Comparison of ENCODE assay signal across 12 mouse cellular contexts in the genomic region with DNA sequence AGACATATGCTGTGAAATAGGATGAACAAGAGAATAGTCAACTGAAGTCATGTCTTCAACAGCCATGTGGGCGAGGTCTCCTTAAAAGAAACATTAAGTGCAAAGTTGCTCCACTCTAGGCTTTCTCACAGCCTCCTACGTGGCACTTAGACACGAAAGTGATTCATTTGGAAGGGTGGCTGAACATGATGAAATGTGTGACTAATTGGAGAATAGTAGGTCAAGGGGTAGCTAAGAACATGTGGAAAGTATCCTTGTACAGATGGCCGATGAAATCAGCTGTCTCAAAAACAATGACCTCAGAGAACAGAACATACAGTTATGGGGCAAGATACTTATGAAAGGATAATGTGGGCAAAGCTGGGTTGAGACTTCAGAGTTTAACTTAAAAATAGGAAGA. TPM values are rescaled to one million over a fixed set of nuclear protein-coding genes. Genes with fewer than 3 reads are reported as not detected.
DNase-seq lines count a peak whose midpoint lies in the region; ATAC-seq and TF ChIP-seq lines count a peak whose summit lies in the region.
"Had no signal": no experiment of that assay in that cellular context is flagged by ENCODE, and none has a peak within 500 bp of the region (broad histone marks: within the 10 kb centered on the region; RNA-seq: fewer than 3 reads in every experiment).

No protein-coding gene starts in this region.

- intact Hi-C loops in heart, postnatal 10 days (cut with DNase I) = no loop called here

- TF ChIP-seq POLR2A in kidney, adult 2 months (IDR thresholded peaks at IDR 0.05; ENCODE audit: low read depth, low read length) = no peak

- no peak overlapping the region for H3K9ac ChIP-seq in hindbrain, embryonic 11.5 days (ENCODE audit: low read depth, low read length)
- H3K9ac ChIP-seq: limb, embryonic 15.5 days had no signal

- no peak overlapping the region for H3K27ac ChIP-seq in kidney, adult 2 months (ENCODE audit: insufficient read depth, low read depth, low read length)
- no peak overlapping the region for H3K27ac ChIP-seq in hindbrain, embryonic 11.5 days (ENCODE audit: low read depth, low read length)

- no peaks in the 10 kb centered on the region for H3K27me3 ChIP-seq in kidney, adult 2 months (replicated peaks; ENCODE audit: control insufficient read depth, insufficient read depth, low read length)
- no peaks in the 10 kb centered on the region for H3K27me3 ChIP-seq in hindbrain, embryonic 11.5 days (ENCODE audit: control insufficient read depth, insufficient read depth, low read length)
- H3K27me3 ChIP-seq: limb, embryonic 15.5 days had no signal

- H3K9me3 ChIP-seq in hindbrain, embryonic 11.5 days (ENCODE audit: control insufficient read depth, low read length) = no peaks in the 10 kb centered on the region
- H3K9me3 ChIP-seq: limb, embryonic 15.5 days had no signal

- peak; percentile 23 for DNase-seq in adrenal gland, adult 8-10 months
- no peak for DNase-seq in adrenal gland, postnatal 4 days (ENCODE audit: low spot score in 2 of 2)
- peak; percentile 5 for DNase-seq in kidney, adult 2 months
- DNase-seq in kidney, adult 9 months = no peak
- DNase-seq in NIH3T3 (ENCODE audit: low read depth) = peak; percentile 84
- peak; percentile 57 to 62 for DNase-seq in heart, postnatal 10 days
- no peak for DNase-seq in layer of hippocampus, adult 18-20 months (ENCODE audit: low spot score in 2 of 2)
- DNase-seq in hindbrain, embryonic 11.5 days (ENCODE audit: low spot score) = no peak
- DNase-seq: embryo, embryonic 11 days; gastrocnemius, postnatal 14 days had no signal

- WGBS in kidney, adult 2 months = 54% methylated on average over 4 of the region's 4 CpGs
- 60% methylated on average over 4 of the region's 4 CpGs for WGBS in hindbrain, embryonic 11.5 days

- H3K4me2 ChIP-seq in hindbrain, embryonic 11.5 days (replicated peaks; ENCODE audit: low read depth, low read length) = no peak overlapping the region
- H3K4me2 ChIP-seq: limb, embryonic 15.5 days had no signal

- H3K36me3 ChIP-seq in kidney, adult 2 months (ENCODE audit: control insufficient read depth, insufficient read depth, low read length) = no peaks in the 10 kb centered on the region
- no peaks in the 10 kb centered on the region for H3K36me3 ChIP-seq in hindbrain, embryonic 11.5 days (ENCODE audit: control insufficient read depth, insufficient read depth, low read length)

- H3K4me1 ChIP-seq in kidney, adult 2 months (ENCODE audit: control insufficient read depth, insufficient read depth, low read length) = no peaks in the 10 kb centered on the region
- H3K4me1 ChIP-seq in hindbrain, embryonic 11.5 days (replicated peaks; ENCODE audit: control insufficient read depth, insufficient read depth, low read length) = no peaks in the 10 kb centered on the region

- no peak overlapping the region for H3K4me3 ChIP-seq in kidney, adult 2 months (ENCODE audit: insufficient read depth, low read depth, low read length)
- H3K4me3 ChIP-seq in hindbrain, embryonic 11.5 days (ENCODE audit: low read depth, low read length) = no peak overlapping the region
- H3K4me3 ChIP-seq: limb, embryonic 15.5 days had no signal

- no peak for TF ChIP-seq CTCF in kidney, adult 2 months (conservative IDR thresholded peaks at IDR 0.05; ENCODE audit: insufficient read depth, insufficient read length, low read depth, low read length)

- ATAC-seq in hindbrain, embryonic 11.5 days (ENCODE audit: low FRiP score) = no peak
- ATAC-seq: inflammation-experienced regulatory T-cells, adult 6 months had no signal

RNA-seq across cellular contexts. Expression of a gene that starts 44.6 kb away (rescaled TPM):
- total RNA-seq in adrenal gland, adult 8-10 months (2022) = 10 to 100 TPM; 32.9 to 97.5 (median 53.0) TPM
- 1,000 to 10,000 TPM; 1,017 to 1,108 TPM for total RNA-seq in adrenal gland, postnatal 4 days (2021)
- polyA plus RNA-seq in kidney, adult 2 months (2012; rRNA removed) = 30.2 and 30.7 TPM in 2 replicates
- 1,000 to 10,000 TPM; 1,780 to 1,796 TPM for total RNA-seq in heart, postnatal 10 days (2021)
- total RNA-seq in layer of hippocampus, adult 18-20 months (2021) = 1 to 10 TPM; 1.9 to 2.2 TPM
- polyA plus RNA-seq in hindbrain, embryonic 11.5 days (2014; fragmentation: Nextera tagmentation; extraction: Ambion mirVana) = 310 and 317 TPM in 2 replicates
- polyA plus RNA-seq: inflammation-experienced regulatory T-cells, adult 6 months had no signal

Comparison
In these comparisons a context has a peak if more than half of its experiments do, and no peak if none do; other contexts are left out.
1. DNase-seq: peak in adrenal gland, adult 8-10 months (single experiment), kidney, adult 2 months (single experiment), NIH3T3 (single experiment) and heart, postnatal 10 days (2 of 2); none in adrenal gland, postnatal 4 days (0 of 2), kidney, adult 9 months (single experiment), layer of hippocampus, adult 18-20 months (0 of 2) and hindbrain, embryonic 11.5 days (single experiment).
2. RNA of a gene that starts 44.6 kb away (total RNA-seq): 1,780 to 1,796 TPM in heart, postnatal 10 days, 1,017 to 1,108 TPM in adrenal gland, postnatal 4 days and 32.9 to 97.5 TPM in adrenal gland, adult 8-10 months; 1.9 to 2.2 TPM in layer of hippocampus, adult 18-20 months; every median in the first group is over 10 times any median in the second.